Mouse (Mus musculus): ENCODE results near the gene Odr4.
A peak's percentile ranks its signal among the peaks of the same experiment; 100 is the strongest.

Odr4 gene

GRCm38 (mm10) chr1:150392638-150393487, at the start of gene Odr4, which contains the start of gene Tpr:
Gene Odr4, minus strand, starts transcription at chr1:150393080.
Gene Tpr, plus strand, starts transcription at chr1:150392838.
- peak; percentile 99 for DNase-seq

GRCm38 (mm10) chr1:150441731-150442130, 48.9 kb upstream of the Odr4 start:
- DNase-seq, result no peak

GRCm38 (mm10) chr1:150438641-150439040, 45.8 kb upstream of the Odr4 start:
- DNase-seq, result no peak

- no peak for DNase-seq
Observed at GRCm38 (mm10) chr1:150426216-150426615, 33.3 kb upstream of the Odr4 start.

- no peak for DNase-seq
Observed at GRCm38 (mm10) chr1:150425665-150426064, 32.8 kb upstream of the Odr4 start.

- DNase-seq, result no peak
Observed at GRCm38 (mm10) chr1:150418426-150418825, 25.5 kb upstream of the Odr4 start.

GRCm38 (mm10) chr1:150416006-150416405, 23.1 kb upstream of the Odr4 start:
- no peak for DNase-seq

GRCm38 (mm10) chr1:150409996-150410395, 17.1 kb upstream of the Odr4 start:
- no peak for DNase-seq

GRCm38 (mm10) chr1:150407285-150407684, 14.4 kb upstream of the Odr4 start:
- DNase-seq, result no peak

- no peak for DNase-seq
Observed at GRCm38 (mm10) chr1:150404555-150404954, 11.7 kb upstream of the Odr4 start.

GRCm38 (mm10) chr1:150403914-150404313, 11.0 kb upstream of the Odr4 start:
- DNase-seq, result no peak

- DNase-seq, result no peak
Observed at GRCm38 (mm10) chr1:150396001-150396400, 3.1 kb upstream of the Odr4 start.

GRCm38 (mm10) chr1:150393488-150393852, 590 bp upstream of the Odr4 start:
- DNase-seq, result no peak

GRCm38 (mm10) chr1:150391931-150392637, 796 bp downstream of the Odr4 start:
- DNase-seq, result peak; percentile 8

- no peak for DNase-seq
Observed at GRCm38 (mm10) chr1:150389390-150390129, 3.3 kb downstream of the Odr4 start.

- DNase-seq, result no peak
Observed at GRCm38 (mm10) chr1:150387572-150387971, 5.3 kb downstream of the Odr4 start.

- DNase-seq, result no peak
Observed at GRCm38 (mm10) chr1:150384138-150384537, 8.7 kb downstream of the Odr4 start.

GRCm38 (mm10) chr1:150374247-150374646, 18.6 kb downstream of the Odr4 start:
- DNase-seq, result no peak

- DNase-seq, result peak; percentile 31
Observed at GRCm38 (mm10) chr1:150372895-150373294, 20.0 kb downstream of the Odr4 start.

GRCm38 (mm10) chr1:150360864-150361263, 32.0 kb downstream of the Odr4 start:
- no peak for DNase-seq

- DNase-seq, result no peak
Observed at GRCm38 (mm10) chr1:150335111-150335510, 57.8 kb downstream of the Odr4 start.

- DNase-seq, result peak; percentile 28
Observed at GRCm38 (mm10) chr1:150319205-150319604, 73.7 kb downstream of the Odr4 start, which contains the start of gene Pdc. Gene Pdc, plus strand, starts transcription at chr1:150319417.

All from retina, postnatal 1 day (tissue).